Mouse (Mus musculus) kidney, embryonic 14.5 days (tissue): ENCODE results near the gene Kcnh2. TPM values are rescaled to one million over a fixed set of nuclear protein-coding genes. Genes with fewer than 3 reads are reported as not detected.

ENCODE experiments used
- ATAC-seq: fragments of 200-750 bp; cut with Nextera tagmentation; 2 replicates; pipeline ENCODE4 v1.8.0; 2017; ENCODE audit warnings: moderate number of reproducible peaks, mild to moderate bottlenecking, moderate TSS enrichment, moderate library complexity; ENCODE audit not compliant: low FRiP score, low TSS enrichment
- H3K27ac ChIP-seq: fragments of 300-500 bp; sonication (generic); 2 replicates; pipeline ENCODE4 v1.5.1; 2014; ENCODE audit warnings: low read depth, mild to moderate bottlenecking, low read length, moderate library complexity, mixed read lengths
- H3K27me3 ChIP-seq: fragments of 300-500 bp; sonication (generic); 2 replicates; pipeline ENCODE4 v1.6.1; 2014; ENCODE audit warnings: mild to moderate bottlenecking, low read length; ENCODE audit not compliant: control insufficient read depth, insufficient read depth
- H3K36me3 ChIP-seq: fragments of 300-500 bp; sonication (generic); 2 replicates; pipeline ENCODE4 v1.6.1; 2014; ENCODE audit warnings: low read length, mixed read lengths; ENCODE audit not compliant: control insufficient read depth, insufficient read depth
- H3K4me1 ChIP-seq: fragments of 300-500 bp; sonication (generic); 2 replicates; pipeline ENCODE4 v1.6.1; 2014; ENCODE audit warnings: low read length, mixed read lengths; ENCODE audit not compliant: control insufficient read depth, insufficient read depth
- H3K4me2 ChIP-seq: fragments of 300-500 bp; sonication (generic); replicated peaks from 2 replicates; pipeline ENCODE4 v1.6.1; 2014; ENCODE audit warnings: low read depth, mild to moderate bottlenecking, low read length
- H3K4me3 ChIP-seq: fragments of 300-500 bp; sonication (generic); 2 replicates; pipeline ENCODE4 v1.5.1; 2014; ENCODE audit warnings: mild to moderate bottlenecking, low read length
- H3K9ac ChIP-seq: fragments of 300-500 bp; sonication (generic); 2 replicates; pipeline ENCODE4 v1.6.1; 2014; ENCODE audit warnings: low read depth, mild to moderate bottlenecking, low read length, moderate library complexity
- H3K9me3 ChIP-seq: fragments of 300-500 bp; sonication (generic); 2 replicates; pipeline ENCODE4 v1.6.1; 2016; ENCODE audit warnings: low read length; ENCODE audit not compliant: control insufficient read depth
- WGBS: fragments of 180-500 bp; shearing (Covaris S2); extraction: QIAGEN DNeasy Blood & Tissue Kit; methylation state at CpG from one replicate; pipeline ENCODE4 v1.1.7; 2014; 5-methylcytosine and 5-hydroxymethylcytosine counted together
- polyA plus RNA-seq: library from polyadenylated mRNA; unstranded; fragments of >200 nt; fragmentation: Nextera tagmentation; extraction: Ambion mirVana; gene quantifications from 2 replicates; pipeline ENCODE4 v1.2.1, GENCODE M21; 2014

Kcnh2 gene
- polyA plus RNA-seq, 1 experiment from 2014 or later: 5.7 TPM

DNA sequence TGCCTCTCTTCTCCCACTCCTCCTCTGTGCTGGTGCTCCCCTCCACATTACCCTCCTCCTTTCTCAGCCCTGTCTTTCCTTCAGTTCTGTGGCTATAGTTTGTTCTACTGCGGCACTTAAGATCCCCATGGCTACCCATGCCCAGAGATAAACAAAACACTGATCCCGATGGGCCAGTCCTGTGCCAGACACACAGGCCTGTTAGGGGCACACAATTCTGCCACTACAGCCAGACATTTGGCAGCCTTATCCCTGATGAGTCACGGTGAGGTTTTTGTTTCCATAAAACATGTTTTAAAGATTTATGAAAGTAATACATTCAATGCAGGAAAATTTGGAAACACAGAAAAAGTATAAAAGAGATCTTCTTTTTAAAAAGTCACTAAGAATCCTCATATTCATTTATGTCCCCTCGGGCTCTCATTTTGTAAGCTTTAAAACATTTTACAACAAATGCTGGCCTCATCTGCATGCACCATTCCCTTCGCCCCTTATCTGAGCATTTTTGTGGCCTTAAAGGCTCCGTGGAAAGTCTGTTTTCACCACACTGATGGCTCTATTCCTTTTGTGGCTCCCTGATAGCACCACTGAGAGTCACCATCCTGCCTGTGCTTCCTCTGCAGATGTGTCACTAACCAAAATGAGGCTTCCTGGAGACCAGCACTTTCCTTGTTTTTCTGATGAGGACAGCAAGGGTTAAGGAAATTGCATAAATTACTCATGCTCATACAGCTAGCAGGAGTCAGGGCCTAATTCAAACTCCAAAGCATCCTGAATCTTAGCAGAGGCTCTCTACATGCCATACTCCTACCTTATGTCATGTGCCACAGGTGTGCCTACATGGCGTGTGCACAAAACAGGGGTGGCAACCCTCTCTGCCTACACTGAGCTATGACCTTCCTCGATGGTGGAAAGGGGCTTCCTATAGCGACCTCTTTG, 77.5 kb downstream of the Kcnh2 start:
- ATAC-seq: no peak
- Histone ChIP-seq H3K4me2 (no peak overlapping the region), H3K9me3 (no peaks in the 10 kb centered on the region), H3K4me1 (no peaks in the 10 kb centered on the region), H3K9ac (no peak overlapping the region), H3K36me3 (no peaks in the 10 kb centered on the region), H3K27ac (no peak overlapping the region), H3K27me3 (no peaks in the 10 kb centered on the region), H3K4me3 (no peak overlapping the region)
- WGBS: 70% methylated on average over 9 of the region's 9 CpGs

DNA sequence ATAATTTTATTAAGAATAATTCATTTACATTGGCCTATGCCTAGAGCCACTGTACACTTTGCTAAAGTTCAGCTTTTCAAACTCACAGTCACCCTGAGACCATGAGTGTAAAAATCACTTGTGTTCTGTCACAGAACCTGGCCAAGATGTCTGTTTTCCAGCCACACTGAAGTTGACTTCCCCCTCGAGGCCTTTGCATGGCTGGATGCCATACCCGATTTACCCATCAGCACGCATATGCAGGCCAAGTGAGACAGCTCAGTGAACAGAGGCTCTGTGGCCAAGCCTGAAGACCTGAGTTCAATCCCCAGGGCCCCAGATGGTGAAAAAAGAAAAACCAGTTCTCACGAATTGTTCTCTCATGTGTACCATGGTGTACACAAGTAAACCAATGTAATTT, 80.5 kb downstream of the Kcnh2 start:
- no peak for ATAC-seq
- Histone ChIP-seq H3K27me3 (no peaks in the 10 kb centered on the region), H3K4me2 (no peak overlapping the region), H3K36me3 (no peaks in the 10 kb centered on the region), H3K9ac (no peak overlapping the region), H3K9me3 (no peaks in the 10 kb centered on the region), H3K27ac (no peak overlapping the region), H3K4me3 (no peak overlapping the region), H3K4me1 (no peaks in the 10 kb centered on the region)
- 75% methylated on average over 4 of the region's 4 CpGs for WGBS

Other genes with a start within 250 kb of the Kcnh2 start
- 16.7 and 20.0 TPM in 2 replicates for gene Nupl2, start 186.6 kb downstream of the Kcnh2 start, polyA plus RNA-seq
- 6.3 and 12.0 TPM in 2 replicates for gene Nos3, start 13.2 kb upstream of the Kcnh2 start, polyA plus RNA-seq
- gene Atg9b, start 40.5 kb upstream of the Kcnh2 start, polyA plus RNA-seq: 1.1 and 1.3 TPM in 2 replicates
- gene Abcb8, start 42.1 kb upstream of the Kcnh2 start, polyA plus RNA-seq: 44.9 and 55.0 TPM in 2 replicates
- gene Asic3, start 61.8 kb upstream of the Kcnh2 start, polyA plus RNA-seq: 0.57 and 0.60 TPM in 2 replicates
- gene Cdk5, start 71.9 kb upstream of the Kcnh2 start, polyA plus RNA-seq: 45.5 and 60.2 TPM in 2 replicates
- gene Slc4a2, start 72.2 kb upstream of the Kcnh2 start, polyA plus RNA-seq: 21.6 and 26.8 TPM in 2 replicates
- gene Fastk, start 93.7 kb upstream of the Kcnh2 start, polyA plus RNA-seq: 104 and 105 TPM in 2 replicates
- gene Tmub1, start 96.2 kb upstream of the Kcnh2 start, polyA plus RNA-seq: 23.8 and 25.7 TPM in 2 replicates
- gene Agap3, start 100.6 kb upstream of the Kcnh2 start, polyA plus RNA-seq: 19.7 and 24.7 TPM in 2 replicates
- 0.05 TPM in 1 of 2 replicates, not detected in the other for gene Gbx1, start 175.6 kb upstream of the Kcnh2 start, polyA plus RNA-seq
- 0.54 and 0.91 TPM in 2 replicates for gene Asb10, start 189.4 kb upstream of the Kcnh2 start, polyA plus RNA-seq
- 0.26 and 0.34 TPM in 2 replicates for gene 4931409K22Rik, start 205.2 kb upstream of the Kcnh2 start, polyA plus RNA-seq
- gene Abcf2, start 225.9 kb upstream of the Kcnh2 start, polyA plus RNA-seq: 102 and 121 TPM in 2 replicates
- 8.3 and 11.0 TPM in 2 replicates for gene Chpf2, start 235.1 kb upstream of the Kcnh2 start, polyA plus RNA-seq